Mouse (Mus musculus): ENCODE measurements around the gene Smad5. TPM values are rescaled to one million over a fixed set of nuclear protein-coding genes. Genes with fewer than 3 reads are reported as not detected.

Gene Smad5
- total RNA-seq (2023): 42.9 to 48.5 TPM (median 46.4 TPM) in 4 replicates

GRCm38 (mm10) chr13:56702469-56703221 lies at the start of gene Smad5:
Smad5 (plus strand) TSS chr13:56703010.

GRCm38 (mm10) chr13:56753192-56753951 lies 50.6 kb downstream of the Smad5 start, which contains the start of gene Gm45623:
Gm45623 (minus strand) TSS chr13:56753827.

Other genes starting within 250 kb of the Smad5 start
- not detected in 4 replicates for gene Il9, start 220.8 kb upstream of the Smad5 start, total RNA-seq (2023)
- gene Fbxl21, start 180.5 kb upstream of the Smad5 start, total RNA-seq (2023): 1.3 to 2.6 TPM (median 1.9 TPM) in 4 replicates
- not detected in 4 replicates for gene Lect2, start 154.5 kb upstream of the Smad5 start, total RNA-seq (2023)
- 4.0 to 4.2 TPM (median 4.1 TPM) in 4 replicates for gene Tgfbi, start 93.5 kb upstream of the Smad5 start, total RNA-seq (2023)
- not detected in 4 replicates for gene Gm45623, start 50.8 kb downstream of the Smad5 start, total RNA-seq (2023)
- not detected in 4 replicates for gene Trpc7, start 193.0 kb downstream of the Smad5 start, total RNA-seq (2023)

Measured in B cell, adult 62 days (primary cell).